Mouse (Mus musculus) heart, postnatal 14 days (tissue): Measurements from ENCODE around the gene Fmnl2. TPM values are rescaled to one million over a fixed set of nuclear protein-coding genes. Genes with fewer than 3 reads are reported as not detected.

Experiments used
- DNase-seq, 2 experiments: peaks; one replicate each; pipeline ENCODE4 v3.0.0; 2021 to 2022
- intact Hi-C: fragments of 180-260 bp; cut with DNase I; formaldehyde crosslinking; loops from one replicate; pipeline ENCODE4 v1.15.1; 2025
- total RNA-seq, 2 experiments: library from RNA; stranded (reverse); gene quantifications; 2 replicates each; pipeline ENCODE4 v1.2.3; 2021

The Fmnl2 gene
- total RNA-seq, 2 experiments from 2014 or later = 7.5 TPM

DNA sequence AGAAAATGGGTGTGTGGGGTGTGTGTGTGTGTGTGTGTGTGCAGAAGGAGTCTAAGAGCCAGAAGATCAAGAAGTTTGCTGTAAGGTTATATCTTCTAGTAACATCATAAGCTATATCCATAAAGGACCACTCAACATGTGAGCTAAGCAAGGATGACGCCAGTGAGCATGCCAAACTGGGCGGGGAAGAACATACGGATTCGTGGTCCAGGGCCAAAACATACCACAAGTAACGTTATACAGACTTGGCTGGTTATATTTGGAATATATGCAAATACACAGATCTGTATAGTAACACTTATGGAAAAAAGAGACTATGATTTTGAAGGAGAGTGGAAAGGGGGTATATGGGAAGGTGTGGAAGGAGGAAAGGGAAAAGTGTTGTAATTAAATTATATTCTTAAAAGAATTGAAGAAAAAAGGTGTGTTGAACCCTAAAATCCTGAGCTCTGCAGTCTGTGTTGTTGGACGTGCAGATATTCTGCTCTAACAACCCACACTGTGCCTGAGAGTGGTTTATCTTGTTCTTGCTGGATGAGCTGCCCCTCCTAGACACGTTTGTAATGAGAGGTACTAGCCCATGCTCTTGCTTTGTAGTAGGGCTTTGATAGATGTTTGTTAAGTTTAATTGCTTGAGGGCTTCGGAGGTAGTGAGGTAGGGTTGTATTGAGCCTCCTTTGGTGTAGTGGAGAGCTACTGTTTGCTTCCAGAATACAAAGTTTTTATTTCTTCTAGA lies 45.7 kb downstream of the Fmnl2 start:
- intact Hi-C loops = no loop called here
- DNase-seq = no peak

DNA sequence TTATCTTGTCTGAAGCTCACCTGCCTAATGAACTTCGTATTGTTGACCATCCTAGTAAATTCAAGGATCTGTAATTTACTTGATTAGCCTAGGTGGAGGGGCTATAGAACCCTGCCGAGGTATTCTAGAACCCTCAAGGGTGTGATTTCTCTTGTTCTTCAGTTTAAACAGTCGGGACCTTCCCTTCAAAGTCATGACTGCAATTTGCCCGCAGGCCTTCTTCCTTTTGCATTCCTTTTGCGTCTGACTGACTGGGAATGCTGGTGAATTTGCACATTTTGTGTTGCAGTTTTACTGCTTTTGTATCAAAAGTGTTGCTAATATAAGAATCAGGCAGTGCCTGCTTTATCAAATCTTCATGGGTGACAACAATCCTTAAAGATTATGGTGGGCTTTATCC lies 46.9 kb downstream of the Fmnl2 start:
- no peak for DNase-seq
- intact Hi-C loops = no loop called here

DNA sequence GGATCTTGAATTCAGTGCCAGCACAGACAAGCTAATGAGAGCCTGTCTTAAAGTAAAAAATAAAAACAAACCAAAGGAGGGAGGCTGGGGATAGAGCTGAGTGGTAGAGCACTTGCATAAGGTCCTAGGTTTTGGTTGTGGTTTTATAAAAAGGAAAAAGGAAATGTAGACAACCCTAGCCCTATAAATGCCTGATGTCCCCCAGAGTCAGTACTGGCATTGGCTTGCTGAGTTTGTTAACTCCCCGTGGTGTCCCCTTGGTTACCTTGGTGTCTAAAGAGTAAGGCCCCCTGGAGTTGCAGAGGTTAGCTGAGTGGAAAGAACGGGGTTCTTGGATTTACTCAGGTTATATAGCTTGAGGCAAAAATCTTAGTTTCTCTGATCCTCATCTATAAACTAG lies 55.7 kb downstream of the Fmnl2 start:
- DNase-seq = no peak
- intact Hi-C loops = no loop called here

DNA sequence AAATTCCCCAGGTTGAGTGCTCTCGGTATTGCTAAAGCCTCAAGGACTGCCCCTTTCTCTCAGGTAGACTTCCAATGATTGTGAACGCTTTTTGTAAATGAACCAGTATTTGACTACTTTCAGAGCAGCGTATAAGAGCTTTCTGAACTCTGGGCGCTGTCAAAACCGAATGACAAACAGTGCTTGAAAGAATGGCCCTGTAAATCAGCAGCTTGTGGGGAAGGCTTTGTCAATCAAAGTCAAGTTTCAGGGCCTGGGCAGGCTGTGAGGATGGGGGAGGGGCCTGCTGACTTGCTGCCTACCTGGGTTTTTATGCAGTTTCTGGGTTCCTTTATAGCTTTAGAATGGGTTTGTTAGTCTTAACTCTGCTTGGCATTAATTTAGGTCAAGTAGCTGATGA lies 56.1 kb downstream of the Fmnl2 start:
- DNase-seq = no peak
- intact Hi-C loops = no loop called here

DNA sequence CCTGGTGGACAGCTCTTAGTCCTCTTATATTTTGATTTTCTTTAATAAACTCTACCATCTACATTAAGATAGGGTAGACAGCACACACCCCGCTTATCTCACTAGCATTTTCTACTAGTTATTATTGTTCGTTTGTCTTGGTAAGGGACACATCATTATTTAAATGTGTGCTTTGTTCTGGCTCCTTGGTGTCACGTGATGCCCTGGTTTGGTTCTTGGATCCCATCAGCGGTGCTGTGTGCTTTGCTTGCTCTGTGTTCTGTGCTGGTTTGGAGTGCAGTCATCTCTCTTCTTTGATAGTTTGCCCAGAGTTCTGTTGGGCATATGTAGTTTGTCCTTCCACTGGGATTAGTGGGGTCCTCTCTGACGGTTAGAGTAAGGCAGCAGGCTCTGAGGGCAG lies 57.9 kb downstream of the Fmnl2 start:
- intact Hi-C loops = no loop called here
- DNase-seq = no peak

DNA sequence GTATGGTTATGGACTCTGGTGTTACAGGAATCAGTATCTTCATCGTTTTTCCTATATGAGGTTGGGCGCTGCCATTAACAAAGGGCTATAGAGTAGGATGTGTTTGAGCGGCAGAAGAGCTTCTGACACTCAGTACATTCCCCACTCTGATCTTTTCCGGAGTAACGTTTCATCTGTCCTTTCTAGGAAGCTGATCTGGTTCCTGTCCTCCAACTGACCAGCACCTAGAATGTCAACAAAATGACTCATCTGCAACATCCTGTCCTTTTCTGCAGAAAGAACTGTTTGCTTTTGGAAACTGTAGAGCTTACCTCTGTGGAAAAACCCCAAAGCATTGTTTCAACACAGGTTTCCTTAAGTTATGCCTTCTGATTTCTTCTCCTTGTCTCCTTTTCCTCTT lies 60.4 kb downstream of the Fmnl2 start:
- no peak for DNase-seq
- intact Hi-C loops = no loop called here

DNA sequence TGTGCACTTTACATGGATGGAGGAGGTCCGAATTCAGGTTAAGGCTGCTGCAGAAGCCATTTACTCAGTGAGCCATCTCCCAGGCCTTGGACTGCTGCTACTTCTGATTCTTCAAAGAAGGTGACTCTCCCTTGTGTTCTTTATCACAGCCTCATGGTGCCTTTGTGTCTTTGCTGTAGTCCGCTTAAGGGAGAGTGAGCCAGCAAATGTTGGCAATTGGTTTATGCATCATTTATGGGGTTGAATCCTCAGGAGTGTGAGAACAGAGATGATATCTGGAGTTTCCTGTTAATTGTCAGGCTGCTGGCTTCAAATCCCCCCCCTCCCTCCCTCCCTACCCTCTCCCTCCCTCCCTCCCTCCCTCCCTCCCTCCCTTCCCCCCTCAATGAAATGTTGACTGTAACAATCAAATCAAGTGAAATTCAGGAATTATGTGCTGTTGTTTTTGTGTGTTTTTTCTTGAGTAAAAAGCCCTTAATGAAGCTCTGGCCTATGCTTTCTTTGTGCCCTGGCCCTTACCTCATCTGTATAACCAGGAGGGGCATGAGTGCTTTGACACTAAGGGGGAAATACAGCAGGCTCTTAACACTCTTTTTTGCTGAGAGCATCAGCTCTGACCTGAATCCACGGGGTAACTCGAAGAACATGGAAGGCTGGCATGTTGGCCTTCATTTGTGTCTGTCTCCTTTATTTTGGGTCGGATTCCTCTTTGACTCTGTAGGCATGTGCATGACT lies 63.2 kb downstream of the Fmnl2 start:
- DNase-seq = no peak
- intact Hi-C loops = no loop called here

DNA sequence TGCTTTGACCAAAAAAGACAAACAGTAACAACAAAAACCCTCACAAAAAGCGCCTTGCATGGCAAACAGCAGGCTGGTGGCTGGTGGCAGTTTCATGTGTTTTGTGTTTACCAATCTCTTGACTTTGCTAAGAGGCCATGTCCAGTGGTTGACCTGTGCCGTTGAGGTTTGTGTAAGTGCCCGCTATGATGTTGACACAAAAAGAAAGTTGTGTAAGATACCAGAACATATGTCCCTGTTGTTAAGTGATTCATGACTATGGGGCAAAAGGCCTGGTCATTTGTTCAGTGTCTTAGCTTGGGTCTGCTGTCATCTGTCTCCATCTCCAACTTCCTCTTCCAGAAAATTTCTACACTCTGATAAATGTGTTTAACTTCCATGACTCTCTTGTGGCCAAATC lies 67.4 kb downstream of the Fmnl2 start:
- no peak for DNase-seq
- intact Hi-C loops = no loop called here

DNA sequence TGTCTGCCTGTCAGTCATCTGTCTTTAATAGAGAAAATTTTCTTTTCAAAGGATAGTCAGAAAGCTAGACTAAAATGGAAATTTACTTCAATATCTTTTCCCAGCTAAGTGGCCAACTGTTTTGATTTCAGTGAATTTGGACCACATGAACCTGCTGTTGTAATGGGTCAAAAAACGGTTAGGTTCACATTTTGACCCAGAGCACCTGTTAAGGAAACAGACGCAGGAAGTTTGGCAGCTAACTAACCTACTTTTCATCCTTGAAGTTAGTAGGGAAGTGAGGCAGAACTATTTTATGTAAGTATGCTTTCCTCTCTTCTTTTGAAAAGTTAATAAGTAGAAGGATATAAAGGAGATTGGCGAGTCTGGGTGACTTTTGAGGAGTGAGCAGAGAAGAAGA lies 69.7 kb downstream of the Fmnl2 start:
- DNase-seq = no peak
- intact Hi-C loops = no loop called here

DNA sequence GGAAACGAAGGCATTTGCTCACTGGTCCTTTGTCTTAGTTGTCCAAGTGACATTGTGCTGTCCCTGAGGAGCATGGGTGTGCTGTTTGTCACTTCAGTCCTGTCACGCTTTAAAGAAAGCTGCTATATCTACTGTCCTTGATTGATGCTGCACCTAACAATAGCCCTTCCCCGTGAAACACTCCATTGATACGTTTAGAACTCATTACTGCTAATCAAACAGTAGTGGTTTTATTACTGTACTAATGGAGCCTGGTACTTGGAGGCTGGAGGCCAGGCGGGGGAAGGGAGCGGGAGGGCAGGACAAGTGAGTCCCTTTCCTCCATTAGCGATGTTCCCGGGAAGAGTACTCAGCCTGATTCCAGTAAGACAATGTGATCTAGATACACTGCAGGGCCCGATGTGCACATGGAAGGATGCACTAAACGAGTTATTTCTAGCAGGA lies 70.2 kb downstream of the Fmnl2 start:
- no peak for DNase-seq
- intact Hi-C loops = no loop called here

DNA sequence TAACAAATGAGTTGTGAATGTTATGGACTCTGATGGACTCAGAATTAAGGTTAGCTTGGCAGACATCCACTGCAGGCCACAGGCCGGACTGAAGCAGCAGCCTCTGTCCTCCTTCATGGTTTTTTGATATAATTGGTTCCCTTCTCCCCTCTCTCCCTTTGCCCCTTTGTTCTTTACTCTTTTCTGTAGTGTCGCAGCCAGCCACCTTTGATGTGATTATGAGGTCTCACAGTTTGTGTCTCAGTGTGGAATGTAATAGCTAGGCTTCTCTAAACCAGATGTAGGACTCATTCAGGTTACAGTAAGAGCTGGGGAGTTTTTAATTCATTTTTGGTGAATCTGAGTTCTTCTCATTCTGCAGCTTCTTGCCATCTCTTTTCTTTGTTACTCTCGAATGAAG lies 70.7 kb downstream of the Fmnl2 start:
- DNase-seq = no peak
- intact Hi-C loops = no loop called here

DNA sequence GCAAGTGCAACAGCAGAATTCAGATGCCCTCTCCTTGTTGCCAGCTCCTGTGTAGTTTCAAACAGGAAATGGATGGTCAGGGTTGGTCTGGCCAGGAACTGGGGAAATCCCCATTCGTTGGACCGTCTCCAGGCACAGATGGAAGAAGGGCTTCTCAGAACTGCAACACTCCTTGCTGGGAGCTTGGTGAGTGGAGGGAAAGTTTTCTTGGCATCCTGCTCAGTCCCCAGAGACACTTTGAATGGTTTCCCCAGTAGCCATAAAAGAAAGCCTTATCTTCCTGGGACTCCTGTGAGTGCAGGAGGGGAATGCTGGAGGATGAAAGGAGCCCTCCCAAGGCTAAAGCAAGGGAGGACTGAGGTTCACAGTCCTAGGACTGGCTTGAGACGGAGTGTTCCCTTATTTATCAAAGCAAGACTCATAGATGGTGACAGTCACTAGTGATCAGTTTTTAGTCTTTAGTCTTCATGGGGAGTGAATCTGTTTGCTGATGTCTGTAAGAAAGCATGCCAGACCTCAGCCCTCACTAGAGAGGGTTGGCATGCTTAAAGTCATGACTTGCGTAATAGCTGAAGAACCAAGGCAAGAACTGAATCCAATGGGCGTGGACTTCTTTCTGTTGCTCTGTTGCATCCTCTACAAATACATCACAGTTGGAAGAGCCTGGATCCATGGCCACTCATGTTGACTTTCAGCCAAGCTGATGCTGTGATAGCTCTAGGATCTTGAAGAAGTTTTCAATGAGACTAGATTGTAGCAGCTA lies 72.6 kb downstream of the Fmnl2 start:
- DNase-seq = peak; percentile 48 to 57
- intact Hi-C loops = no loop called here

DNA sequence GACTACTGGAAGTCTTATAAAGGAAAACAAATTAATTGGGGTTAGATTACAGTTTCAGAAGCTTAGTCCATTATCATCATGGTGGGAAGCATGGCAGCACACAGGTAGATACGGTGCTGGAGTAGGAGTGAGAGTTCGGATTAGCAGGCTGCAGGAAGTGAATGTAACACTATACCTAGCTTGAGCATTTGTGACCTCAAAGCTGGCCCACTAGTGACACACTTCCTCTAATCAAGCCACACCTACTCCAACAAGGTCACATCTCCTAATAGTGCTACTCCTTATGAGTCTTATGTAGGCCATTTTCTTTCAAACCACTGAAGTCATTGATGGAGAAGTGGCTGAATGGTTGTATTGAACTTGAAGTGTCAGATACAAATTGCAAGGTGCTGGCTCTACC lies 73.7 kb downstream of the Fmnl2 start:
- DNase-seq = no peak
- intact Hi-C loops = no loop called here

DNA sequence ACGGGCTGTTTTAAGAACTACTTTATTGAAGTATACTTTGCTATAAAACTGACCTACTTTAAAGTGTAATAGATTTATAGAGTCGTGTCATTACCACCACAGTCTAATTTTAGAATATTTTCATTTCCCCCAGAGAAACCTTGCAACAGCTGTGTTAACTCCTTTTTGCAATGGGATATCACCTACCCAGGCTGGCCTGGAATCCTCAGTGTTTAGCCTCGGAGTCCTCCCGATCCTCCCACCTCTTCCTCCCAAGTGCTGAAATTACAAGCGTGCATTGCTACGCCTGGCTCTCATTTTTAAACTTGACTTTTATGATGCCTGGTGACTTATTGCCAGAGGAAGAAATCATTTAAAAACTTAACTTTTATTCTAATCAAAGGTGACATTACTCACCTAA lies 78.2 kb downstream of the Fmnl2 start:
- intact Hi-C loops = loop anchor here (5.0 kb wide), 1 partner anchor 174 kb away; no protein-coding TSS in a partner anchor
- no peak for DNase-seq

DNA sequence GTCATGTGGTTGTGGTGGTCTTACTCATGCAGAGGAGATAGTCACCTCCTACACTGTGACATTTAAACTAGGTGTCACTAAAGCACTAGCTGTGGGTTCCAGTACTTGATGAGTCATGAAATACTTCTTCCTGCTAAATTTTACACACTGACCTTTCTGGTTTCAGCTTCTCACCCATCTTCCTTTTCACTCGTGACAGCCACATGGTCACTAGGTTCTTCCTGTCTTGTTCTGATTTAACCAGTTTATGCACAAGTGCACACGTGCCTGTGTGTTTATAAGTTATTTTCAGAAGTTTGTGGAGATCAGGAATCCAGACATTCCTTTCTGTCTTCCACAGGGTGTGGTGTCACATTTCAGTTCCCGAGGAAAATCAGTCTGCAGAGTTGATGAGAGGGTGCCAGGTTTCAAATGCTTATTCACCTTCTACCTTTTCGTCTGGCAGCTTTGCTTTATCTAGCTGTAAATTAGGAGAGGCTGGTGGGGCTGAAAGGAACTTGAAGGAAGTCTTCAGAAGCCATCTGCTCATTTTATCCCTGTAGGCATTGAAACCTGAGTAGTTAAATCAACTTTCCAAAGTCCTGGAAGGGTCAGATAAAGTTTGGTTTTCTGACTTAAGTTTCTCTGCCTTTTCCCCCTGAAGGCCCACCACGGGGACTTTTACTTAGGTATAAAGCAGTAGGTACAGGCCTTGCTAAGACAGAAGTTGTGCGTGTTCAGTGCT lies 80.9 kb downstream of the Fmnl2 start:
- no peak for DNase-seq
- intact Hi-C loops = loop anchor here (5.0 kb wide), 1 partner anchor 176 kb away; no protein-coding TSS in a partner anchor

DNA sequence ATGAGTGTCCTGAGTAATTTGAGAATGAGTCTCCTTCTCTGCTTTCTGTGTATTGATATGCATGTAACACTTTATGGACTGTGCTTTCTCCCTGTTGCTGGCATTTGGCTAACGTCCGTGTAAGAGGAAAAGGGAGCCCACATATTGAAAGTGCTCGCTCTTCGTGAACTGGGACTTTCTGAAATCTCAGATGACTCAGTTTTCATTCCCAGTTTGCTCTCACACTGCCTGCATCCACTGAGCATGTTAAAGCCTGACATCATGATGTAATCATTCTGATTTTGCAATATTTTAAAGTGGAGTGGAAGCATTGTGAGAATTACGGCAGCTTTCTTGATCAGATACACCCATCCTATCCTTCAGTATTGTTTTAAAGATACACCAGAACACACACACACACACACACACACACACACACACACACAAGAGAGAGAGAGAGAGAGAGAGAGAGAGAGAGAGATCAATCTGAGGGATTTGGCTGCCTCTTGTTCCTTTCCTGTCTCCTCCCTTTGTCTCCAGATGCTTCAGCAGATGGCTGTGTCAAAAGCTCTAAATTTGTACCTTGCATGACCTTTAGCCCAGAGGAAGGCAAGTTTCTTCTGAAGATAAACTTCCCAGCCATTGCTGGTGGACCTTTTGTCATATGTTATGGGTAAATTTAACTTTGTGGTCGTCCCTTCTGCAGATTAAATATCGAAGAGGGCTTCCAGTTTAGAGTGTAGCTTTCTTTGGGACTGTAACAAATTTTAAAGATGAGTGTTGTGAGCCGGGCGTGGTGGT lies 86.2 kb downstream of the Fmnl2 start:
- intact Hi-C loops = loop anchor here (10.0 kb wide), 1 partner anchor 51 kb away; no protein-coding TSS in a partner anchor
- DNase-seq = no peak

DNA sequence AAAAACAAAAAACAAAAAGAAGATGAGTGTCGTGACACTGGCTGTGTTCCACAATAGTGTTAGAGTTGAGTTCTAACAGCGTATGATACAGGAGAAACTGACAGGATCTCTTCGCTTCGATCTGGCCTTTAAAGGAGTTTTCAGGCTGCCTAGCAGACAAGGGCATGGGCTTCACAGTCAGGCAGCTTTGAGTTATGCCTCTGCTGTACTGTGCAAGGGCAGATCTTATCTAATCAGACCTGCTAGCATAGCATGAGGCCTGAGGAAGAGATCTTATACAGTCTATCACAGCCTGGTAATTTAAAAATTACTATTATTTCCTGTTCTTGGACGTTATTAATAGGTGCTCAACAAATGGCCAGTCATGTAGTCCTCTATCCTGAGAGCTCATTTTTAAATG lies 86.9 kb downstream of the Fmnl2 start:
- intact Hi-C loops = loop anchor here (10.0 kb wide), 1 partner anchor 50 kb away; no protein-coding TSS in a partner anchor
- DNase-seq = no peak

DNA sequence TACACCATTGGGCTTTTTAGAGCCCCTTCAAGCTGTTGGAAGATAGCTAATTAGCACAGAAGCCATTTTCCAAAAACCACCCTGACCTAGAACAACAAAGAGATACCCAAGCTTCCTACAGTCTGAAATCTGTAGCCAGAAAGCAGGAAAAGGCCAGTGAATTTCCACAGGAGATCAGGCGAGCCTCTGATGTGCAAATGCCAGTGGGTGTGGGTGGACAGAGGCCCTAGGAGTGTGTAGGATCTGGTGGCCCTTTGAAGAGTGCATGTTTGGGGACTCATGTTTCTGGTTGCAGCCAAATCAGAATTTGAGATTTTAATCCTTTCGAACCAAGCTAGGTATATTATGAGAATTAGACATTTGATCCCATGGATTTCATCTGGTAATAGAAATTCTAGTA lies 88.4 kb downstream of the Fmnl2 start:
- intact Hi-C loops = loop anchor here (10.0 kb wide), 1 partner anchor 49 kb away; no protein-coding TSS in a partner anchor
- no peak for DNase-seq

DNA sequence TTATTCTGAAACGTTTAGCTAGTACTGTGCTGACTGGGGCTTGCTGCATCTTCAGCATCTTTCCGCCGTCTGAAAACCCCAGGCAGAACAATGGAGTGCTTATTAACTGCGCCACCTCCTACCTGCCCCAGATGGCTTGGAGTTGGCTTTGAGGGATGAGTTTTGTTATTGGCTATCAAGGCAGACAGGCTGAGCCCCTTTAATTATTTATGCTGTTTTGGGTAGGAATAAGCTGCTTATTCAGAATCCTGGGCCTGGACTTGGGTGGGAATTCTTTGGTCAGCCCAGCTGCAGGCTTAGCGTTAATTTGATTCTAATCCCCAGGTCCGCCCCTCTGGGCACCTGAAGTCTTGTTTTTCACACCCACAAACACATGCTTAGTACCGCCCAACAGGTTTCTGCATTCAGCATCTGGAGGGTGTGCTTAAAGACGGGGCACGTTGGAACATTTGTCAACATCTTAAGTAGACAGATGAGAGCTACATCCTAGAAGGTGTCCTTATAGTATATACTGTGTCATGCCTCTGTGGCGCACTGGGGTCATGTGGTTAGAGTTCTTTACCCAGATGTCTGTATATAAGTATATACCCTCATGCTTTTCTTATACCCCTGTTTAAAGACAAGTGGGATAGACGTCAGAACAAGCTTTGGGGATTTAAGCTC lies 89.0 kb downstream of the Fmnl2 start:
- DNase-seq = no peak
- intact Hi-C loops = loop anchor here (10.0 kb wide), 1 partner anchor 48 kb away; no protein-coding TSS in a partner anchor
